ENCODE assay signal across 9 mouse cellular contexts in genomic region chr1:118913414-118914385, GRCm38 (mm10).
DNase-seq lines count a peak whose midpoint lies in the region; ATAC-seq and TF ChIP-seq lines count a peak whose summit lies in the region.
"Had no signal": no experiment of that assay in that cellular context is flagged by ENCODE, and none has a peak within 500 bp of the region (broad histone marks: within the 10 kb centered on the region; RNA-seq: fewer than 3 reads in every experiment).

No protein-coding gene starts in this region.

- intact Hi-C loops in gastrocnemius, adult 2 months (cut with DNase I) = no loop called here

- no peak for ATAC-seq in megakaryocyte, adult 5-6 weeks (ENCODE audit: poor library complexity, severe bottlenecking)

- H3K27ac ChIP-seq in gastrocnemius, adult 2 months = peak overlapping the region; percentile 38; the same call in 1 of the 2 replicates
- H3K27ac ChIP-seq in forebrain, embryonic 10.5 days = peak overlapping the region; percentile 80
- H3K27ac ChIP-seq in limb, embryonic 10.5 days = peak overlapping the region; percentile 47
- peak overlapping the region; percentile 78 for H3K27ac ChIP-seq in midbrain, embryonic 10.5 days (replicated peaks)

- peaks cover 8% of the 10 kb centered on the region for H3K36me3 ChIP-seq in forebrain, embryonic 10.5 days (replicated peaks)
- 0 out of 2 replicates have a peak, but pooled peaks cover 6% of the 10 kb centered on the region for H3K36me3 ChIP-seq in limb, embryonic 10.5 days
- H3K36me3 ChIP-seq in midbrain, embryonic 10.5 days = no peaks in the 10 kb centered on the region

- 40% methylated on average over 17 of the region's 17 CpGs for WGBS in forebrain, embryonic 10.5 days
- WGBS in limb, embryonic 10.5 days = 40% methylated on average over 17 of the region's 17 CpGs
- 38% methylated on average over 17 of the region's 17 CpGs for WGBS in midbrain, embryonic 10.5 days

- H3K27me3 ChIP-seq in forebrain, embryonic 10.5 days (ENCODE audit: poor library complexity, severe bottlenecking) = peaks cover 75% of the 10 kb centered on the region
- no peaks in the 10 kb centered on the region for H3K27me3 ChIP-seq in limb, embryonic 10.5 days (ENCODE audit: low read depth, poor library complexity, severe bottlenecking)
- H3K27me3 ChIP-seq in midbrain, embryonic 10.5 days (ENCODE audit: low read depth, poor library complexity, severe bottlenecking) = peaks cover 87% of the 10 kb centered on the region

- TF ChIP-seq CTCF in gastrocnemius, adult 2 months (IDR thresholded peaks at IDR 0.05) = no peak

- no peaks in the 10 kb centered on the region for H3K9me3 ChIP-seq in forebrain, embryonic 10.5 days
- H3K9me3 ChIP-seq in limb, embryonic 10.5 days (replicated peaks) = no peaks in the 10 kb centered on the region
- no peaks in the 10 kb centered on the region for H3K9me3 ChIP-seq in midbrain, embryonic 10.5 days (replicated peaks)

- H3K4me3 ChIP-seq in gastrocnemius, adult 2 months = no peak overlapping the region
- peak overlapping the region; percentile 11; the same call in 1 of the 2 replicates for H3K4me3 ChIP-seq in forebrain, embryonic 10.5 days
- no peak overlapping the region for H3K4me3 ChIP-seq in limb, embryonic 10.5 days
- no peak overlapping the region for H3K4me3 ChIP-seq in midbrain, embryonic 10.5 days

- DNase-seq in gastrocnemius, adult 2 months = no peak
- no peak for DNase-seq in gastrocnemius, postnatal 4 days (ENCODE audit: low spot score in 2 of 2)
- no peak for DNase-seq in forebrain, embryonic 10.5 days (ENCODE audit: extremely low spot score, low spot score)
- no peak for DNase-seq in limb, embryonic 10.5 days (ENCODE audit: low spot score)
- DNase-seq in midbrain, embryonic 10.5 days (ENCODE audit: low spot score) = peak; percentile 37
- no peak for DNase-seq in layer of hippocampus, adult 18-20 months (ENCODE audit: low spot score in 2 of 2)
- no peak for DNase-seq in heart, postnatal 4 days
- DNase-seq: kidney, postnatal 10 days had no signal

- H3K4me1 ChIP-seq in forebrain, embryonic 10.5 days = peaks cover 95% of the 10 kb centered on the region
- peaks cover 95% of the 10 kb centered on the region for H3K4me1 ChIP-seq in limb, embryonic 10.5 days
- peaks cover 87% of the 10 kb centered on the region for H3K4me1 ChIP-seq in midbrain, embryonic 10.5 days
